Mouse (Mus musculus) liver, adult 2 months (tissue): ENCODE measurements at regions not wholly inside any gene's neighbourhood (a gene's known extent, or its start where the extent isn't known, plus 50 kb on each side); places are given as distances from the start of the nearest gene placed in this dataset.

Experiments used
- DNase-seq: peaks from one replicate; pipeline ENCODE4 v3.0.0-alpha.2; 2011; ENCODE audit warnings: low read depth, low spot score; ENCODE audit errors: extremely low read depth
- H3K27ac ChIP-seq: fragments of 200-500 bp; replicated peaks from 2 replicates; pipeline ENCODE4 v1.5.1; 2012; ENCODE audit warnings: low read depth, mild to moderate bottlenecking, control low read depth, inconsistent platforms, low read length; ENCODE audit not compliant: insufficient read depth
- H3K27me3 ChIP-seq: fragments of 200-500 bp; 2 replicates; pipeline ENCODE4 v1.6.1; 2012; ENCODE audit warnings: mild to moderate bottlenecking, moderate library complexity, low read length, inconsistent platforms; ENCODE audit not compliant: control insufficient read depth, insufficient read depth
- H3K36me3 ChIP-seq: fragments of 200-500 bp; 2 replicates; pipeline ENCODE4 v1.6.1; 2012; ENCODE audit warnings: low read length, inconsistent platforms; ENCODE audit not compliant: control insufficient read depth, insufficient read depth
- H3K4me1 ChIP-seq: fragments of 200-500 bp; 2 replicates; pipeline ENCODE4 v1.6.1; 2011; ENCODE audit warnings: low read length; ENCODE audit not compliant: control insufficient read depth, insufficient read depth
- H3K4me3 ChIP-seq: fragments of 200-500 bp; 2 replicates; pipeline ENCODE4 v1.5.1; 2011; ENCODE audit warnings: low read depth, mild to moderate bottlenecking, control low read depth, low read length, moderate library complexity; ENCODE audit not compliant: insufficient read depth
- H3K79me2 ChIP-seq: fragments of 200-500 bp; 2 replicates; pipeline ENCODE4 v1.6.1; 2012; ENCODE audit warnings: inconsistent platforms, mild to moderate bottlenecking, low read length, moderate library complexity; ENCODE audit not compliant: control insufficient read depth, insufficient read depth
- H3K9ac ChIP-seq: fragments of 200-500 bp; 2 replicates; pipeline ENCODE4 v1.6.1; 2012; ENCODE audit warnings: low read depth, mild to moderate bottlenecking, control low read depth, inconsistent platforms, low read length
- CTCF ChIP-seq: fragments of 200-500 bp; IDR thresholded peaks from 2 replicates; pipeline ENCODE4 v1.5.1; 2011; ENCODE audit warnings: low read depth, low read length, control low read depth
- POLR2A ChIP-seq: fragments of 200-500 bp; IDR thresholded peaks from 2 replicates; pipeline ENCODE4 v1.6.1; 2011; ENCODE audit warnings: low read length, control low read depth; ENCODE audit not compliant: insufficient read depth; ENCODE audit errors: extremely low read depth
- WGBS: fragments of 180-500 bp; shearing (Covaris S2); methylation state at CpG from one replicate; pipeline ENCODE4 v1.1.7; 2018; 5-methylcytosine and 5-hydroxymethylcytosine counted together

DNA sequence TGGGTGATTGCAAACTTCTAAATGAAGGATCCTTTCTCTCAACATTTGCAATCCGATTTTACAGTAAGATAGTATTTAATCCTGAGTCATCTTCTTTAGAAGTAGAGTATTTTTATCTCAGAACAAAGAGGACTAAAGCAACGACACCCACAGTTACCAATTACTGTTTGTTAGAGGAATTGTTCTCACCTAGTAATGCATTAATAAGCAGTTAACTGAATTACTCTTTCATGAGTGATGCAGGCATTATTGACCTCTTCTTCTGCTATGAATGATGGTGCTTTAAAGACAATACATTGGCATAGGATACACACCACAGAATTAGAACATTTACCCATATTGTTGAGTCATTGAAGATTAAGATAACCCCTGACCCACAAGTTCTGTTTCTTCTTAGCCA lies 207.0 kb upstream of the Tenm2 start:
- no peak for TF ChIP-seq CTCF
- Histone ChIP-seq H3K36me3 (no peaks in the 10 kb centered on the region), H3K4me3 (no peak overlapping the region), H3K79me2 (no peaks in the 10 kb centered on the region), H3K27me3 (no peaks in the 10 kb centered on the region), H3K9ac (no peak overlapping the region), H3K4me1 (no peaks in the 10 kb centered on the region), H3K27ac (no peak overlapping the region)
- WGBS: 46% methylated on average over 2 of the region's 2 CpGs
- DNase-seq: no peak

DNA sequence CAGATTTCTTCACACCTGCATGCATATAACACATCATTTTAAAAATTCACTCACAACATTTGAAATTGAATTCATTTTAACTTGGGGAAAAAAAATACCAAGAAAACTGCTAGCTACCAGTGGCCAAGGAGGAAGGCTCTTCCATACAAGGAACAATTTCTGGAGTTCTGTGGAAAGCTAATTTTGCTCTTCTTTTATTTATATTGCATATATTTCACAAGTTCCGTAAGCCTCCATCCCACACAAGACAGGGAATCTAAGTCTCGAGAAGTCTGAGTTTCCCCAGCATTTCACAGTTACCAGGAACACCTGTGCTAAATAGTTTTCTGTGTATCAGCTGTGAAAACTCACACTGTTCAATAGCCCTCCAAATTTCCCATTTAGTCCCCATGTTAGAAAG lies 198.8 kb upstream of the Tenm2 start:
- Histone ChIP-seq H3K36me3 (no peaks in the 10 kb centered on the region), H3K27me3 (no peaks in the 10 kb centered on the region), H3K79me2 (no peaks in the 10 kb centered on the region), H3K4me1 (no peaks in the 10 kb centered on the region), H3K4me3 (no peak overlapping the region), H3K27ac (no peak overlapping the region), H3K9ac (no peak overlapping the region)
- WGBS: 87% methylated on average over 2 of the region's 2 CpGs
- no peak for DNase-seq
- TF ChIP-seq CTCF (no peak), POLR2A (no peak)

DNA sequence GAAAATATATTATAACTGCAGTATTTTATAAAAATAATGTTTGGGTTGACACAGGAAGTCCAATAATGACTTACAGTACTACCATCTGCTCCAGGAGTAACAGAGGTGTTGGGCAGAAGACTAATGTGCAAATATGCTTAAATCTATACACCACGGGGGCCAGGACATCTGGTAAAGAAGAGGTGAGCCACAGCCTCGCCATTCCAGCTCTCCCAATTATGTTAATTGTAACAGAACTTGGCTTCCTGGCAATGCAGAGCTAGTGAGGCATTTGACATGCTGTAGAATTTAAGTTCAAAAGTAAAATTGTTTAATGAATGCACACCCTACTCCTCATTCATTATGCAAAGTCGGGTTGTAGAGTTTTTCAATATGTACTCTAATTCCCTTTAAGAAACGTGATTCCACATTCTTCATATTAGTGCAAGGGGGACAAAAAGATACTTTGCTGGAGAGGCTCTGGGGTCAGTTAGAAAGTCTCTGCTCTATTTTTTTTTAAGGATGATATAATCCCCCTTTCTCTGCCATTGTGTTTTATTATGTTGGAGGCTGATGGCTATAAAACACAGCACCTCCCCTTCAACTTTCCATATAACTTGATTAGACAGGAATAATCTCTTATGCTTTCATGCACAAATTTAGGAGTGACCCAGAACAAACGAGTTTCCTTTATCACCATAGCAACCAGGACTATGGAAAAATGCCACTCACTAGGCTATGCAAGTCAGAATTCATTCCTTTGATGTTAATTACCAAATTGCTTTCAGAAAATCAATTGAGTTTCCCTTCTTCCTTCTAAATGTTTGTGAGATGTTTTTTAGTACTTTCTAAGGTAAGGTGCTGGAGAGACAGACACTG lies 188.8 kb upstream of the Tenm2 start:
- H3K27ac ChIP-seq: no peak overlapping the region
- H3K27me3 ChIP-seq: no peaks in the 10 kb centered on the region
- WGBS: 48% methylated on average over 5 of the region's 5 CpGs
- H3K36me3 ChIP-seq: no peaks in the 10 kb centered on the region
- DNase-seq: no peak
- TF ChIP-seq POLR2A (no peak), CTCF (no peak)
- H3K9ac ChIP-seq: no peak overlapping the region
- H3K79me2 ChIP-seq: no peaks in the 10 kb centered on the region
- H3K4me1 ChIP-seq: no peaks in the 10 kb centered on the region
- no peak overlapping the region for H3K4me3 ChIP-seq

DNA sequence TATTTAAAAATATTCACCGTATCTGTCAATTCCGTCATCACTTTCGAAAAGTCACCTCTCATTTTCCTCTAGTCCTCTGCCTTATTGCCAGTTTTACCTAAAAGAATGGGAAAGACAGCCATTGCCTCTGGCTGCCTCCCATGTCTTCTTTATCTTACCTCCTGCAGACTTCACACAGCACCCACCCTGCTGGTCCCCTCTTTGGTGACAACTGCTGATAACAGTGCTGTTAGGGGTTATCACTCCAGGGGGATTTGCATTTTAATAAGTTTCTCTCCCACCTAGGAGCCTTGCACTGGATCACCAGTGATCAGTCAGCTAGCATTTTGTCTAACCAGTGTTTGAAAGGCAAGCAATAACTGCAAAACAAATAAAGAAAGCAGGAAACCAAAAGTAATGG lies 177.1 kb upstream of the Tenm2 start:
- Histone ChIP-seq H3K36me3 (no peaks in the 10 kb centered on the region), H3K4me3 (no peak overlapping the region), H3K9ac (no peak overlapping the region), H3K4me1 (no peaks in the 10 kb centered on the region), H3K79me2 (no peaks in the 10 kb centered on the region), H3K27ac (no peak overlapping the region), H3K27me3 (no peaks in the 10 kb centered on the region)
- WGBS: 45% methylated on average over 3 of the region's 3 CpGs
- DNase-seq: no peak
- no peak for TF ChIP-seq CTCF
- no peak for TF ChIP-seq POLR2A

DNA sequence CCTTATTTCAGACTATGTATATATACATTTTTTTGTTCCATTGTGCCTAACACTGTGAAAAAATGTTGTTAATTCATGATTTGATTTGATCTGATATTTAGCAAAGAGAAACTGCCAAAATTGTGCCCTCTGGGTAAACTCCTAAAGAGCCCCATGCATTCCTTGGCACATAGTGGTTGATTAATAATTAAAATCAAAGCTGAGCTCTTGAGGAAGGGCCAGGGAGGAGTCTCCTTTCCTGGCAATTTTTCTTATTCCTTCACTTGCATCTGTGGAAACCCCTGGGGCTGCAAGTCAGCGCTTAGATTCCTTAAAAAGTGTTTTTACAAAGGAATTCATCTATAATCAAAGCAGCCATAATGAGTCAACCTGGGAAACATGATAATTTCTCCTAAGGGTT lies 132.2 kb upstream of the Tenm2 start:
- no peak for TF ChIP-seq POLR2A
- TF ChIP-seq CTCF: no peak
- Histone ChIP-seq H3K79me2 (no peaks in the 10 kb centered on the region), H3K27ac (no peak overlapping the region), H3K36me3 (no peaks in the 10 kb centered on the region), H3K27me3 (no peaks in the 10 kb centered on the region), H3K9ac (no peak overlapping the region), H3K4me1 (no peaks in the 10 kb centered on the region), H3K4me3 (no peak overlapping the region)
- DNase-seq: no peak
- 59% methylated on average over 1 of the region's 1 CpGs for WGBS

- H3K36me3 ChIP-seq: no peaks in the 10 kb centered on the region
- DNase-seq: no peak
- H3K9ac ChIP-seq: no peak overlapping the region
- no peak overlapping the region for H3K27ac ChIP-seq
- H3K27me3 ChIP-seq: no peaks in the 10 kb centered on the region
- H3K4me3 ChIP-seq: no peak overlapping the region
- no peak for TF ChIP-seq POLR2A
- TF ChIP-seq CTCF: no peak
- WGBS: 85% methylated on average over 2 of the region's 2 CpGs
- no peaks in the 10 kb centered on the region for H3K4me1 ChIP-seq
- no peaks in the 10 kb centered on the region for H3K79me2 ChIP-seq
Measured at GRCm38 (mm10) chr11:37364430-37364829, 128.7 kb upstream of the Tenm2 start.
